In the genomic region with DNA sequence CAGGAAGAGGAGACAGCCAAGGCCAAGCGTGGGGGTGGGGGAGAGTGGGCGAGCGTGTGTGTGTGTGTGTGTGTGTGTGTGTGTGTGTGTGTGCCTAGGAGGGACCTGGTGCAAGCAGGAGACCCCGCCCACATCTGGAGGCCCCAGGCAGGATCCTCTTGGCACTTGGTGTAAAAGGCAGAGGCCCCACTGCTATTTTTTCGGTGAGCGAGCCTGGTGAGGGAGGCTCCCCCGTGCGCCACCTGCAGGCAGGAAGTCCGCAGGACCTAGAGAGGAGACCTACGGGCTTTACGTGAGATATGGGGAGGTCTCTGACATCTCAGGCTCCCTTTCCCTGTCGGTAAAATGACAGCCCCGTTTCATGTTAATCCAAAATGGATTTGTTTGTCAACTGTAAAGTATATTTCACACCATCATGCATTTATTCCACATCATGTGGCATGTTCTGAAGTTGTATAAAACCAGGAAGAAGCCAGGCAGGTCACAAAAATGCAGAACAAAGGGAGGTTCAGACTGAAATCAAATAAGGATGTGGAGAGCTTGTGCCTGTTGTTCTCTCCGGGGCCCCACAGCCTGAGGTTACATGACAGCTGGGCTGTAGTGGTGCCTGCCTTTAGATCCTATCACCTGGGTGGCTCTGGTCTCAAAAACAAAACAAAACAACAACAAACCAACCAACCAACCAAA, we compare ENCODE assay signal across 1 mouse cellular context.
TF ChIP-seq lines count a peak whose summit lies in the region.

No protein-coding gene starts in this region.

TF ChIP-seq in CH12.LX, 34 proteins besides CTCF, POLR2A, EP300 and RAD21 (continued from another document):
- TF ChIP-seq MEF2A (IDR thresholded peaks at IDR 0.05; ENCODE audit: borderline replicate concordance, low read depth, low read length): no peak
- TF ChIP-seq RCOR1 (conservative IDR thresholded peaks at IDR 0.05; ENCODE audit: low read depth, low read length): no peak
- TF ChIP-seq MAFK (IDR thresholded peaks at IDR 0.05; ENCODE audit: insufficient replicate concordance, low read length): no peak
- no peak for TF ChIP-seq ZKSCAN1 (IDR thresholded peaks at IDR 0.05; ENCODE audit: borderline replicate concordance, low read depth, low read length)
- peak; percentile 33 for TF ChIP-seq SMC3 (IDR thresholded peaks at IDR 0.05; ENCODE audit: low read depth, low read length)
- TF ChIP-seq PAX5 (IDR thresholded peaks at IDR 0.05; ENCODE audit: low read length): no peak
- TF ChIP-seq BHLHE40 (IDR thresholded peaks at IDR 0.05; ENCODE audit: low read depth, low read length): no peak
